Mouse (Mus musculus) hindbrain, embryonic 11.5 days (tissue): ENCODE results near the gene Amn1. TPM values are rescaled to one million over a fixed set of nuclear protein-coding genes. Genes with fewer than 3 reads are reported as not detected.
"Not testable (repeated sequence)": the region's sequence is repeated elsewhere in the genome, so short reads cannot be mapped to it uniquely, and the experiment has no call there.

Experiments used
- ATAC-seq: fragments of 200-750 bp; cut with Nextera tagmentation; 2 replicates; pipeline ENCODE4 v1.8.0; 2017; ENCODE audit warnings: mild to moderate bottlenecking, moderate TSS enrichment, moderate library complexity; ENCODE audit not compliant: low FRiP score
- DNase-seq: peaks from one replicate; pipeline ENCODE4 v3.0.0-alpha.2; 2015; ENCODE audit warnings: low spot score
- H3K27ac ChIP-seq: fragments of 300-500 bp; sonication (generic); 2 replicates; pipeline ENCODE4 v1.5.1; 2014; ENCODE audit warnings: mild to moderate bottlenecking, low read depth, low read length
- H3K27me3 ChIP-seq: fragments of 300-500 bp; sonication (generic); 2 replicates; pipeline ENCODE4 v1.6.1; 2014; ENCODE audit warnings: mild to moderate bottlenecking, low read length, moderate library complexity, mixed read lengths; ENCODE audit not compliant: control insufficient read depth, insufficient read depth
- H3K36me3 ChIP-seq: fragments of 300-500 bp; sonication (generic); 2 replicates; pipeline ENCODE4 v1.6.1; 2014; ENCODE audit warnings: mild to moderate bottlenecking, low read length, moderate library complexity, mixed read lengths; ENCODE audit not compliant: control insufficient read depth, insufficient read depth
- H3K4me1 ChIP-seq: fragments of 300-500 bp; sonication (generic); replicated peaks from 2 replicates; pipeline ENCODE4 v1.6.1; 2014; ENCODE audit warnings: low read length, mixed read lengths; ENCODE audit not compliant: control insufficient read depth, insufficient read depth
- H3K4me2 ChIP-seq: fragments of 300-500 bp; sonication (generic); replicated peaks from 2 replicates; pipeline ENCODE4 v1.6.1; 2014; ENCODE audit warnings: mild to moderate bottlenecking, low read depth, low read length
- H3K4me3 ChIP-seq: fragments of 300-500 bp; sonication (generic); 2 replicates; pipeline ENCODE4 v1.5.1; 2014; ENCODE audit warnings: low read depth, low read length
- H3K9ac ChIP-seq: fragments of 300-500 bp; sonication (generic); 2 replicates; pipeline ENCODE4 v1.6.1; 2014; ENCODE audit warnings: low read depth, low read length
- H3K9me3 ChIP-seq: fragments of 300-500 bp; sonication (generic); 2 replicates; pipeline ENCODE4 v1.6.1; 2016; ENCODE audit warnings: low read length; ENCODE audit not compliant: control insufficient read depth
- WGBS: fragments of 180-500 bp; shearing (Covaris S2); extraction: QIAGEN DNeasy Blood & Tissue Kit; methylation state at CpG from one replicate; pipeline ENCODE4 v1.1.7; 2014; 5-methylcytosine and 5-hydroxymethylcytosine counted together
- polyA plus RNA-seq: library from polyadenylated mRNA; unstranded; fragments of >200 nt; fragmentation: Nextera tagmentation; extraction: Ambion mirVana; gene quantifications from 2 replicates; pipeline ENCODE4 v1.2.1, GENCODE M21; 2014

The Amn1 gene
- polyA plus RNA-seq, 1 experiment from 2014 or later: 71.1 TPM

DNA sequence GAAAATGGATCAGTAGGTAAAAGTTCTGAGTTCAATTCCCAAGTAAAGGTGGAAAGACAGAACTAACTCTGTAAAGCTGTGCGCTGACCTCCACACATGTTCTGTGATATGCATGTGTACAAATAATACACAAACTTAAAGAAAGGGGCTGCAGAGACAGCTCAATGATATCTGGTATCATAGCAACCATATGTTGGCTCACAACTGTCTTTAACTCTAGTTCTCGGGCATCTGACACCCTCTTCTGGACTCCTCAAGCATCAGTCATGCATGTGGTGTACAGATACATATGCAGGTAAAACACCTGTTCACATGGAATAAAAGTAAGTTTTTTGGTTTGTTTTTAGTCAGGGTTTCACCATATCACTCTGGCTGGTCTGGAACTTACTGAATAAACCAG, 20.1 kb downstream of the Amn1 start:
- DNase-seq: no peak
- Histone ChIP-seq H3K9me3 (no peaks in the 10 kb centered on the region), H3K27ac (no peak overlapping the region), H3K9ac (no peak overlapping the region), H3K4me1 (no peaks in the 10 kb centered on the region), H3K27me3 (no peaks in the 10 kb centered on the region), H3K36me3 (peaks cover 5% of the 10 kb centered on the region; the same call in 1 of the 2 replicates), H3K4me3 (no peak overlapping the region), H3K4me2 (no peak overlapping the region)
- ATAC-seq: no peak
- 100% methylated on average over 2 of the region's 2 CpGs for WGBS

DNA sequence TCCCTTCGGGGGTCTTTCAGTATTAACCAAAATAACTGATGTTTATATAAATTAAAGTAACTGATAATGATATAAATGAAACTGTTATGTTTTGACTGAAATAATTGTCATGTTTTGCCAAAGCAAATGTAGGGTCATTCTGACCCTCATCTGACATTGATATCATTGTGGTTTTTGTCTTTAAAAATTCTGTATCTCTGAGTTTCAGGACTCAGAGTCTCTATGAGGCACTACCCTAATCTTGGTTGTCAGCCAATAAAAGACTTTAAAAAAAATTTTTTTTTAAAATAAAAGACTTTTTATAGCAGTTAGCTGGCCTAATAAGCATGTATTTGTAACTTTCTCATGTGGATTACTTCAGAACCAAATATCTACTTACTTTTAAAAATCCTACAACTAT, 20.8 kb downstream of the Amn1 start:
- H3K9ac ChIP-seq: no peak overlapping the region
- H3K9me3 ChIP-seq: no peaks in the 10 kb centered on the region
- DNase-seq: no peak
- H3K27ac ChIP-seq: no peak overlapping the region
- H3K4me2 ChIP-seq: no peak overlapping the region
- no peak overlapping the region for H3K4me3 ChIP-seq
- ATAC-seq: no peak
- no peaks in the 10 kb centered on the region for H3K4me1 ChIP-seq
- peaks cover 5% of the 10 kb centered on the region; the same call in 1 of the 2 replicates for H3K36me3 ChIP-seq
- WGBS: 100% methylated on average over 1 of the region's 1 CpGs
- no peaks in the 10 kb centered on the region for H3K27me3 ChIP-seq

GRCm38 (mm10) chr6:149167038-149167437, 21.5 kb downstream of the Amn1 start:
- H3K4me2 ChIP-seq, H3K4me3 ChIP-seq, DNase-seq, H3K36me3 ChIP-seq, ATAC-seq, H3K9me3 ChIP-seq, H3K9ac ChIP-seq, H3K27ac ChIP-seq, H3K27me3 ChIP-seq, H3K4me1 ChIP-seq: not testable (repeated sequence)
- WGBS: 78% methylated on average over 3 of the region's 4 CpGs

- Histone ChIP-seq H3K9ac (no peak overlapping the region), H3K4me2 (no peak overlapping the region), H3K36me3 (0 out of 2 replicates have a peak, but pooled peaks cover 7% of the 10 kb centered on the region), H3K4me1 (no peaks in the 10 kb centered on the region), H3K9me3 (no peaks in the 10 kb centered on the region), H3K27me3 (no peaks in the 10 kb centered on the region), H3K27ac (no peak overlapping the region), H3K4me3 (no peak overlapping the region)
- ATAC-seq (0 out of 2 replicates have a peak, but pooled peaks have one; percentile 22), DNase-seq (no peak)
- 66% methylated on average over 3 of the region's 3 CpGs for WGBS
These were observed 33.3 kb downstream of the Amn1 start for GRCm38 (mm10) chr6:149155031-149155841.

- Histone ChIP-seq H3K9ac (no peak overlapping the region), H3K27me3 (no peaks in the 10 kb centered on the region), H3K9me3 (no peaks in the 10 kb centered on the region), H3K36me3 (0 out of 2 replicates have a peak, but pooled peaks cover 7% of the 10 kb centered on the region), H3K4me2 (no peak overlapping the region), H3K27ac (no peak overlapping the region), H3K4me3 (no peak overlapping the region), H3K4me1 (no peaks in the 10 kb centered on the region)
- WGBS: 22% methylated on average over 8 of the region's 8 CpGs
- DNase-seq (no peak), ATAC-seq (peak; percentile 47; the same call in 1 of the 2 replicates)
These were observed 34.1 kb downstream of the Amn1 start for GRCm38 (mm10) chr6:149154116-149155030.

DNA sequence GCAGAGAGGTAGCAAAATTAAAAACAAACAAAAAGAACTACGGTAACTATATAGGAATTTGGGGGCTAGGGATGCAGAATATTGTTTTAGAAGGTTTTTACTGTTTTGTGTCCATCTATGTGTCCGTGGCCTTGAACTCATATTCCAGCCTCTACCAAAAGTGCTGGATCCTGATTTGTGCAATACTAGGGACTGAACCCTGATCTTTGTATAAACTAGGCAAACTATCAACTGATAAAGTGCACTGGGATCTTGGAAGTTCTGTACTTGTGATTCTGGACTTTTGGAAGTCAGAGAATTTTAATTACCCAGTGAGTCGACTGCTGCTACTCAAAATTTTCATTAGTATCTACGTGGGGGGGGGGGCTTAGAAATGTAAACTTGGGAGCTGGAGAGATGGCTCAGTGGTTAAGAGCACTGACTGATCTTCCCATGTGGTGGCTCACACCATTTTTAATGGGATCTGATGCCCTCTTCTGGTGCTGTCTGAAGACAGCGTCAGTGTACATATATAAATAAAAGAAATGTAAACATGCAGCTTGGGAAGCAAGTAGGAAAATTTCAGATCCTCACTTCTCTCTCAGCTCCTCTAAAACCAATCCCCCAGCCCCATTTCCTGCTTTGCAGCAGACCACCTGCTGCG, 34.9 kb downstream of the Amn1 start:
- 46% methylated on average over 6 of the region's 6 CpGs for WGBS
- no peak for ATAC-seq
- no peaks in the 10 kb centered on the region for H3K27me3 ChIP-seq
- 0 out of 2 replicates have a peak, but pooled peaks cover 7% of the 10 kb centered on the region for H3K36me3 ChIP-seq
- H3K4me2 ChIP-seq: no peak overlapping the region
- H3K9ac ChIP-seq: no peak overlapping the region
- no peak for DNase-seq
- H3K27ac ChIP-seq: no peak overlapping the region
- H3K9me3 ChIP-seq: no peaks in the 10 kb centered on the region
- no peaks in the 10 kb centered on the region for H3K4me1 ChIP-seq
- no peak overlapping the region for H3K4me3 ChIP-seq

- H3K27me3 ChIP-seq: no peaks in the 10 kb centered on the region
- WGBS: 97% methylated on average over 2 of the region's 2 CpGs
- H3K9me3 ChIP-seq: no peaks in the 10 kb centered on the region
- H3K4me3 ChIP-seq: no peak overlapping the region
- H3K36me3 ChIP-seq: 0 out of 2 replicates have a peak, but pooled peaks cover 2% of the 10 kb centered on the region
- no peaks in the 10 kb centered on the region for H3K4me1 ChIP-seq
- ATAC-seq (no peak), DNase-seq (no peak)
- H3K27ac ChIP-seq: no peak overlapping the region
- no peak overlapping the region for H3K9ac ChIP-seq
- no peak overlapping the region for H3K4me2 ChIP-seq
These were observed 36.4 kb downstream of the Amn1 start for GRCm38 (mm10) chr6:149152119-149152518.

GRCm38 (mm10) chr6:149148436-149149229, 39.9 kb downstream of the Amn1 start:
- WGBS: 92% methylated on average over 7 of the region's 7 CpGs
- Histone ChIP-seq H3K36me3 (no peaks in the 10 kb centered on the region), H3K27me3 (no peaks in the 10 kb centered on the region), H3K9ac (no peak overlapping the region), H3K4me1 (no peaks in the 10 kb centered on the region), H3K4me3 (no peak overlapping the region), H3K4me2 (no peak overlapping the region), H3K27ac (no peak overlapping the region), H3K9me3 (no peaks in the 10 kb centered on the region)
- ATAC-seq (no peak), DNase-seq (no peak)
